Mouse (Mus musculus) embryonic facial prominence, embryonic 10.5 days (tissue): ENCODE measurements around the gene Klhl29. TPM values are rescaled to one million over a fixed set of nuclear protein-coding genes. Genes with fewer than 3 reads are reported as not detected.

Experiments used
- DNase-seq: peaks from one replicate; pipeline ENCODE4 v3.0.0-alpha.2; 2017; ENCODE audit warnings: low spot score
- H3K27ac ChIP-seq: fragments of 300-500 bp; sonication (generic); replicated peaks from 2 replicates; pipeline ENCODE4 v1.5.1; 2016; ENCODE audit warnings: mild to moderate bottlenecking
- H3K27me3 ChIP-seq: fragments of 300-500 bp; sonication (generic); replicated peaks from 2 replicates; pipeline ENCODE4 v1.6.1; 2016; ENCODE audit warnings: low read depth, mild to moderate bottlenecking; ENCODE audit not compliant: poor library complexity, severe bottlenecking
- H3K36me3 ChIP-seq: fragments of 300-500 bp; sonication (generic); replicated peaks from 2 replicates; pipeline ENCODE4 v1.6.1; 2016; ENCODE audit warnings: mild to moderate bottlenecking, moderate library complexity
- H3K4me1 ChIP-seq: fragments of 300-500 bp; sonication (generic); 2 replicates; pipeline ENCODE4 v1.6.1; 2016
- H3K4me3 ChIP-seq: fragments of 300-500 bp; sonication (generic); 2 replicates; pipeline ENCODE4 v1.5.1; 2016; ENCODE audit warnings: mild to moderate bottlenecking, moderate library complexity
- H3K9me3 ChIP-seq: fragments of 300-500 bp; sonication (generic); 2 replicates; pipeline ENCODE4 v1.6.1; 2016; ENCODE audit warnings: mild to moderate bottlenecking
- whole genome bisulfite sequencing: fragments of 180-500 bp; shearing (Covaris S2); methylation state at CpG from one replicate; pipeline ENCODE4 v1.1.7; 2016; 5-methylcytosine and 5-hydroxymethylcytosine counted together
- polyA plus RNA-seq: library from polyadenylated mRNA; unstranded; fragments of >200 nt; fragmentation: Nextera tagmentation; extraction: Ambion mirVana; gene quantifications from 2 replicates; pipeline ENCODE4 v1.2.1, GENCODE M21; 2016

Gene Klhl29
- polyA plus RNA-seq, 1 experiment from 2014 or later = 1.00 TPM

- H3K4me3 ChIP-seq = peak overlapping the region; percentile 31; the same call in 1 of the 2 replicates
- WGBS = 57% methylated on average over 9 of the region's 9 CpGs
- peak overlapping the region; percentile 86 for H3K27ac ChIP-seq
- H3K27me3 ChIP-seq = no peaks in the 10 kb centered on the region
- DNase-seq = no peak
- no peaks in the 10 kb centered on the region for H3K9me3 ChIP-seq
- no peaks in the 10 kb centered on the region for H3K36me3 ChIP-seq
- peaks cover 65% of the 10 kb centered on the region for H3K4me1 ChIP-seq
Observed at GRCm38 (mm10) chr12:5192380-5192718, 183.1 kb downstream of the Klhl29 start.

DNA sequence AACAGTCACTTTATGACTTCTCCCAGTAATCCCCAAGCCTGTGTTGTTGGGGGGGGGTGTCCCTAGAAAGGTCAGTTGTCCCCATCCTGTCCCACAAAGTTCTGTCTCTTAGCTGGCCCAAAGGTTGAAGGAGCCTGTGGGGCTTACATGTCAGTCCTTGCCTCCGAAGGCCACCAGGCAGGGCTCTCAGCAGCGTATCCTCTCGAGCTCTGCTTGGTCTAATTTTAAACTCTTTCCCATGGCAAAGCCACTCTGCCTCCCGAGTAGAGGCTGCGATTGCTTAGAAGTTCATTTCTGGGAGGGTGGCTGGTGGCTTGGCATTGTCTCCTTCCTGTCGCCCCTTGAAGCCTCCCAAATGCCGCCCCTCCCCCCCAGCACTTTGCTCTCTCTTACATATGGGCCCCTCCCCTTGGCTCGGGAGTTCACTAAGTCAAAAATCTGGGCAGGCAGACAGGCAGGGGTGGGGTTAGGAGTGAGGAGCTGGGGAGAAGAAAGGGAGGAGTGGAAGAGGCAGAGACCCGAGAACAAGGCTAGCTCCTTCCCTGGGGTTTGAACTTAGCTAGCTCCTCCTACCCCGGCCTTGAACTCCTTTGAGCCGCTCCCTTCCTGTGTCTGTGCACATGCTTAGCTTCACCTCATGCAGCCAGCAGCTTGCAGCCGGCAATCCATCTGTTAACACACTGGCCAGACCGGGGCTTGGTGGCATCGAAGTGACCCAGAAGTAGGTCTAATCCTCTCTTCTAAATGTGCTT is 183.7 kb downstream of the Klhl29 start:
- Histone ChIP-seq H3K27ac (peak overlapping the region; percentile 86), H3K4me1 (peaks cover 65% of the 10 kb centered on the region), H3K27me3 (no peaks in the 10 kb centered on the region), H3K36me3 (no peaks in the 10 kb centered on the region), H3K9me3 (no peaks in the 10 kb centered on the region), H3K4me3 (peak overlapping the region; percentile 31)
- WGBS = 17% methylated on average over 14 of the region's 14 CpGs
- peak; percentile 77 for DNase-seq

DNA sequence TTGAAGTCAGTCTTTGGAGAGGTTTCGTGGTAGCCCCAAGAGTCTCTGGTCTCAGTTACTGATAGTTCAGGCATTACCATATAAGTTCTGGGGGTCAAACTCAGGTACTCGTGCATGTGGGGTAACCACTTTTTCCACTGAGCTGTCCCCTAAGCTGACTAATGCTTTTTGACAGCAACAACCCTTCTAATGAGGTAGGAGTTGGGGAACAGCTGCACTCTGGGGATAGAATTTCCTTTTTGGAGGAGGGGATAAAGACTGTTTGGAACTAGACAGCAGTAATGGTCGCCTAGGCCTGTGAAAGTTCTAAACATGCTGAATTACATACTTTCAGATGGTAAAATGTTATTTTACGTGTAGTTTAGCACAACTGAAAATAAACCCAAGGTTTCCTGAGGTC is 184.3 kb downstream of the Klhl29 start:
- WGBS = 41% methylated on average over 4 of the region's 4 CpGs
- peak; percentile 32 for DNase-seq
- Histone ChIP-seq H3K9me3 (no peaks in the 10 kb centered on the region), H3K36me3 (no peaks in the 10 kb centered on the region), H3K27me3 (no peaks in the 10 kb centered on the region), H3K4me3 (no peak overlapping the region; the same call in 1 of the 2 replicates), H3K27ac (peak overlapping the region; percentile 86), H3K4me1 (peaks cover 65% of the 10 kb centered on the region)

- 31% methylated on average over 15 of the region's 15 CpGs for WGBS
- H3K4me1 ChIP-seq = peaks cover 65% of the 10 kb centered on the region
- no peaks in the 10 kb centered on the region for H3K36me3 ChIP-seq
- no peaks in the 10 kb centered on the region for H3K27me3 ChIP-seq
- DNase-seq = peak; percentile 53
- no peaks in the 10 kb centered on the region for H3K9me3 ChIP-seq
- peak overlapping the region; percentile 75 for H3K27ac ChIP-seq
- H3K4me3 ChIP-seq = no peak overlapping the region
Observed at GRCm38 (mm10) chr12:5189446-5190150, 185.9 kb downstream of the Klhl29 start.

DNA sequence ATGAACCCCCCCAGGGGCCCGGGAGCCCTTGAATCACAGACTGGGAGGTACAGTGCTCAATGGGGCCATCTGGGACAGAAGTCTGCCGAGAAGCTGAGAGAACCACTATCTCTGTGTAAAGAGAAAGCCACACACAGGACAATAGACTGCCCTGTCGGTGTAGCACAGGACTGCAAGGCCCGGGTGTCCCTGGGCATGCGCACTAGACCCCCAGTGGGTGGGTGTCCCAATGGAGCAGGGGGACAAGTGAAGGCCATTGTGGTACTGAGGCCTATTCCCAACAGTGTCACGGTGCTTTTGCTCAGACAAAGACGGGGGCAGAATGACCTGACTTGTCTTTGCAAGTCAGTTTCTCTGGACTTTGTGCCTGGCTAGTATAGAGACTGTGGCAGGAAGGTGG is 186.6 kb downstream of the Klhl29 start:
- peak overlapping the region; percentile 75 for H3K27ac ChIP-seq
- WGBS = 50% methylated on average over 7 of the region's 7 CpGs
- peak; percentile 31 for DNase-seq
- H3K9me3 ChIP-seq = no peaks in the 10 kb centered on the region
- no peak overlapping the region for H3K4me3 ChIP-seq
- H3K36me3 ChIP-seq = no peaks in the 10 kb centered on the region
- H3K4me1 ChIP-seq = peaks cover 62% of the 10 kb centered on the region
- no peaks in the 10 kb centered on the region for H3K27me3 ChIP-seq

GRCm38 (mm10) chr12:5187773-5188333 is 187.6 kb downstream of the Klhl29 start:
- Histone ChIP-seq H3K27ac (0 out of 2 replicates have a peak overlapping the region, but pooled peaks have one; percentile 2), H3K4me1 (peaks cover 57% of the 10 kb centered on the region), H3K27me3 (no peaks in the 10 kb centered on the region), H3K36me3 (no peaks in the 10 kb centered on the region), H3K9me3 (no peaks in the 10 kb centered on the region), H3K4me3 (no peak overlapping the region)
- 79% methylated on average over 2 of the region's 2 CpGs for WGBS
- DNase-seq = no peak

- 71% methylated on average over 1 of the region's 1 CpGs for WGBS
- no peaks in the 10 kb centered on the region for H3K27me3 ChIP-seq
- H3K4me3 ChIP-seq = no peak overlapping the region
- no peak overlapping the region for H3K27ac ChIP-seq
- H3K9me3 ChIP-seq = no peaks in the 10 kb centered on the region
- DNase-seq = no peak
- H3K4me1 ChIP-seq = peaks cover 46% of the 10 kb centered on the region
- H3K36me3 ChIP-seq = no peaks in the 10 kb centered on the region
Observed at GRCm38 (mm10) chr12:5186645-5187044, 188.8 kb downstream of the Klhl29 start.

GRCm38 (mm10) chr12:5185603-5186002 is 189.9 kb downstream of the Klhl29 start:
- peaks cover 36% of the 10 kb centered on the region for H3K4me1 ChIP-seq
- no peaks in the 10 kb centered on the region for H3K27me3 ChIP-seq
- H3K9me3 ChIP-seq = no peaks in the 10 kb centered on the region
- no peak overlapping the region for H3K4me3 ChIP-seq
- H3K36me3 ChIP-seq = no peaks in the 10 kb centered on the region
- no peak overlapping the region for H3K27ac ChIP-seq
- WGBS = 93% methylated on average over 6 of the region's 6 CpGs
- DNase-seq = no peak

GRCm38 (mm10) chr12:5182586-5182985 is 192.9 kb downstream of the Klhl29 start:
- Histone ChIP-seq H3K36me3 (no peaks in the 10 kb centered on the region), H3K9me3 (no peaks in the 10 kb centered on the region), H3K4me1 (peaks cover 17% of the 10 kb centered on the region), H3K27me3 (no peaks in the 10 kb centered on the region), H3K27ac (no peak overlapping the region), H3K4me3 (no peak overlapping the region)
- WGBS = 79% methylated on average over 4 of the region's 4 CpGs
- no peak for DNase-seq

- Histone ChIP-seq H3K9me3 (no peaks in the 10 kb centered on the region), H3K4me3 (no peak overlapping the region), H3K27ac (no peak overlapping the region), H3K27me3 (no peaks in the 10 kb centered on the region), H3K4me1 (peaks cover 19% of the 10 kb centered on the region), H3K36me3 (no peaks in the 10 kb centered on the region)
- no peak for DNase-seq
- 80% methylated on average over 4 of the region's 4 CpGs for WGBS
Observed at GRCm38 (mm10) chr12:5182165-5182564, 193.3 kb downstream of the Klhl29 start.

- Histone ChIP-seq H3K4me1 (peaks cover 21% of the 10 kb centered on the region), H3K27ac (no peak overlapping the region; the same call in 1 of the 2 replicates), H3K27me3 (no peaks in the 10 kb centered on the region), H3K36me3 (no peaks in the 10 kb centered on the region), H3K4me3 (no peak overlapping the region), H3K9me3 (no peaks in the 10 kb centered on the region)
- 83% methylated on average over 5 of the region's 5 CpGs for WGBS
- no peak for DNase-seq
Observed at GRCm38 (mm10) chr12:5176716-5177341, 198.7 kb downstream of the Klhl29 start.

DNA sequence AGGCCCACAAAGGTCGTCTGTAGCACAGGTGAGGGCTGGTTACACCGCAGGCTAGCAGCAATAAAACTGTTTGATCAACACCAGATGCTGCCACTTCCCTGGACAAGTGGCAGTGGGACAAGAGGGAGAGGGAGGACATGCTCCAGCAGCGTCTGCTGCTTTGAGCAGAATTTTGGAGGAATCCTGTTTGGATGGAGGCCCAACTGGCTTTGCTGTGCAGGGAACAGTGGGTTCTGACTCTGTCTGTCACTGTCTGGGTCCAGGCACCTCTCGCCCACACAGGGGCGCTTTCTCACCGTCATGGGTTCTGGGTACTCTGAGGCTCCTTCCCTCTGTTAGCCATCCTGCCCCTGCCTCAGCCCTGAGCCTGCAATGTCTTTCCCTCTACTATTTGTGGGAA is 209.3 kb downstream of the Klhl29 start:
- H3K4me3 ChIP-seq = no peak overlapping the region
- WGBS = 36% methylated on average over 6 of the region's 6 CpGs
- peaks cover 16% of the 10 kb centered on the region for H3K4me1 ChIP-seq
- H3K27me3 ChIP-seq = no peaks in the 10 kb centered on the region
- peak; percentile 53 for DNase-seq
- H3K27ac ChIP-seq = no peak overlapping the region
- no peaks in the 10 kb centered on the region for H3K9me3 ChIP-seq
- H3K36me3 ChIP-seq = no peaks in the 10 kb centered on the region
